Mouse (Mus musculus): Measurements from ENCODE around the gene Rab3a.

Rab3a gene

GRCm38 (mm10) chr8:70754043-70754870, at the start of gene Rab3a:
Rab3a (plus strand) TSS chr8:70754679.
- DNase-seq, result peak; percentile 99

- DNase-seq, result no peak
Measured at GRCm38 (mm10) chr8:70708281-70708680, 46.2 kb upstream of the Rab3a start.

GRCm38 (mm10) chr8:70709794-70710193, 44.7 kb upstream of the Rab3a start:
- DNase-seq, result no peak

- no peak for DNase-seq
Measured at GRCm38 (mm10) chr8:70710296-70710695, 44.2 kb upstream of the Rab3a start.

GRCm38 (mm10) chr8:70711041-70711440, 43.4 kb upstream of the Rab3a start:
- DNase-seq, result no peak

GRCm38 (mm10) chr8:70713991-70714390, 40.5 kb upstream of the Rab3a start:
- DNase-seq, result no peak

- no peak for DNase-seq
Measured at GRCm38 (mm10) chr8:70715086-70715485, 39.4 kb upstream of the Rab3a start.

GRCm38 (mm10) chr8:70716521-70717400, 37.7 kb upstream of the Rab3a start:
- DNase-seq, result no peak

- peak; percentile 64 for DNase-seq
Measured at GRCm38 (mm10) chr8:70718297-70718696, 36.2 kb upstream of the Rab3a start, which contains the start of gene Gm3336. Gm3336 (plus strand) TSS chr8:70718543.

- DNase-seq, result no peak
Measured at GRCm38 (mm10) chr8:70719796-70720270, 34.6 kb upstream of the Rab3a start.

- DNase-seq, result peak; percentile 62
Measured at GRCm38 (mm10) chr8:70720739-70721138, 33.7 kb upstream of the Rab3a start.

GRCm38 (mm10) chr8:70721601-70722000, 32.9 kb upstream of the Rab3a start:
- no peak for DNase-seq

GRCm38 (mm10) chr8:70723486-70724210, 30.8 kb upstream of the Rab3a start, which contains the start of gene Pde4c:
Pde4c (plus strand) TSS chr8:70723720.
- no peak for DNase-seq

- no peak for DNase-seq
Measured at GRCm38 (mm10) chr8:70724216-70724615, 30.3 kb upstream of the Rab3a start.

GRCm38 (mm10) chr8:70725792-70726447, 28.6 kb upstream of the Rab3a start:
- DNase-seq, result no peak

GRCm38 (mm10) chr8:70726721-70727120, 27.8 kb upstream of the Rab3a start:
- no peak for DNase-seq

GRCm38 (mm10) chr8:70729808-70730475, 24.5 kb upstream of the Rab3a start:
- no peak for DNase-seq

GRCm38 (mm10) chr8:70730956-70731355, 23.5 kb upstream of the Rab3a start:
- DNase-seq, result no peak

GRCm38 (mm10) chr8:70737705-70738104, 16.8 kb upstream of the Rab3a start:
- no peak for DNase-seq

GRCm38 (mm10) chr8:70738211-70738610, 16.3 kb upstream of the Rab3a start:
- no peak for DNase-seq

- no peak for DNase-seq
Measured at GRCm38 (mm10) chr8:70741661-70742060, 12.8 kb upstream of the Rab3a start.

- DNase-seq, result no peak
Measured at GRCm38 (mm10) chr8:70742176-70742575, 12.3 kb upstream of the Rab3a start.
